Mouse (Mus musculus): Measurements from ENCODE around the gene Usp11.

DNA sequence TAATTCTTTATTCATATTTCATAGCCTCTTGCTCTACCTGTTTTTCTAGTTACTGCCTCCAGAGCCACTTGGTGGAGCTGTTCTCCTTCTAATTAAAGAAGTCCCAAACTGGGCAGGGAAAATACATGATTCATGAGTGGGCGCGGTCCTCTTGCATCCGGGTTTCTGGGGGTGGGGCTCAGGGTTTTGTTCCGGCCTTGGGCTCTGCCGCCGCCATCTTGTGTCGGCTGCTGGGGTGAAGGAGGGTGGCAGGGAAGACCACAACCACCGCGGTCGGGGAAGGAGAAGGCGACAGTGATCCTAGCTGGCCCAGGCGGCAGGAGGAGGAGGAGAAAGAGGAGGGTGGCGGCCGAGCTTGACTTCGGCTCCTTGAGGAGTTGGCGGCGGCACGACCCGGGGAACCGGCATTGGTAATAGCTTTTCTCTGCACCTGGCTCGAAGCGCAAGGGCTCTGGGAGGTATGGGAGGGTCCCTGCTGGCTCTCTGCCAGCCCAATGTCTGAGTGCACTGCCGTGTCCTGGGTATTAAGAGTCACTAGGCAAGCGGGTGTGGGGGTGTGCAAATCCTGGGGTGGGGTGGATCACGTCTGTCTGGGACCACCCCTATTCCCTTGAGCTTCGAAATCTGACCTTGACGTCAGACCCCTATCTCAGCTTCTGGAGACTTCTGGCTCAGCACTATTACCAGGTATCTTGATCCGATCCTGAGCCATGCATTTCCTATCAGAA is 40.8 kb upstream of the Usp11 start:
- no peak for TF ChIP-seq GATA1 (IDR thresholded peaks at IDR 0.05; ENCODE audit: borderline replicate concordance, low read length)
- TF ChIP-seq FLI1 (IDR thresholded peaks at IDR 0.05; ENCODE audit: low read length) = no peak
